Mouse (Mus musculus) C2C12 (cell line): Measurements from ENCODE around the gene Dda1. TPM values are rescaled to one million over a fixed set of nuclear protein-coding genes. Genes with fewer than 3 reads are reported as not detected.
A peak's percentile ranks its signal among the peaks of the same experiment; 100 is the strongest.

Experiments used
- H3K27me3 ChIP-seq: one replicate; pipeline ENCODE4 v1.6.1; 2011; ENCODE audit not compliant: control insufficient read depth, insufficient read depth, insufficient read length
- H3K36me3 ChIP-seq: one replicate; pipeline ENCODE4 v1.6.1; 2011; ENCODE audit not compliant: control insufficient read depth, insufficient read depth
- H3K4me3 ChIP-seq: one replicate; pipeline ENCODE4 v1.5.1; 2011; ENCODE audit warnings: mild to moderate bottlenecking, control low read depth; ENCODE audit not compliant: poor library complexity, insufficient read depth, severe bottlenecking
- H3K79me2 ChIP-seq: one replicate; pipeline ENCODE4 v1.6.1; 2011; ENCODE audit not compliant: control insufficient read depth, insufficient read depth
- H3K79me3 ChIP-seq: one replicate; pipeline ENCODE4 v1.6.1; 2011; ENCODE audit warnings: low read depth, control low read depth
- H3ac ChIP-seq: one replicate; pipeline ENCODE3; 2011; ENCODE audit warnings: low read depth; ENCODE audit not compliant: control insufficient read depth, insufficient read length
- CEBPB ChIP-seq: IDR thresholded peaks from one replicate; pipeline ENCODE4 v1.6.1; 2011; ENCODE audit warnings: low read depth, mild to moderate bottlenecking, control low read depth, moderate library complexity
- CTCF ChIP-seq: IDR thresholded peaks from one replicate; pipeline ENCODE4 v1.5.1; 2011; ENCODE audit not compliant: control insufficient read depth, insufficient read depth, insufficient read length
- FOSL1 ChIP-seq: IDR thresholded peaks from one replicate; pipeline ENCODE4 v1.8.0; 2011; ENCODE audit warnings: mild to moderate bottlenecking, low read length; ENCODE audit not compliant: poor library complexity, insufficient read depth, severe bottlenecking
- MAX ChIP-seq: IDR thresholded peaks from one replicate; pipeline ENCODE4 v1.6.1; 2011; ENCODE audit warnings: mild to moderate bottlenecking, control low read depth
- MYOD1 ChIP-seq: IDR thresholded peaks from one replicate; pipeline ENCODE4 v1.6.1; 2011; ENCODE audit warnings: low read depth; ENCODE audit not compliant: control insufficient read depth, insufficient read length
- MYOG ChIP-seq: IDR thresholded peaks from one replicate; pipeline ENCODE4 v1.6.1; 2011; ENCODE audit not compliant: control insufficient read depth, insufficient read length; ENCODE audit errors: extremely low read depth
- USF1 ChIP-seq: IDR thresholded peaks from one replicate; pipeline ENCODE4 v1.6.1; 2011; ENCODE audit warnings: low read depth, mild to moderate bottlenecking, control low read depth, moderate library complexity
- polyA plus RNA-seq: library from polyadenylated mRNA; unstranded; fragments of >200 nt; fragmentation: generic; extraction: Trizol; gene quantifications from one replicate; pipeline ENCODE4 v1.2.1, GENCODE M21; 2012; ENCODE audit warnings: missing spikeins

Dda1 gene
- polyA plus RNA-seq, 1 experiment: 104 TPM

DNA sequence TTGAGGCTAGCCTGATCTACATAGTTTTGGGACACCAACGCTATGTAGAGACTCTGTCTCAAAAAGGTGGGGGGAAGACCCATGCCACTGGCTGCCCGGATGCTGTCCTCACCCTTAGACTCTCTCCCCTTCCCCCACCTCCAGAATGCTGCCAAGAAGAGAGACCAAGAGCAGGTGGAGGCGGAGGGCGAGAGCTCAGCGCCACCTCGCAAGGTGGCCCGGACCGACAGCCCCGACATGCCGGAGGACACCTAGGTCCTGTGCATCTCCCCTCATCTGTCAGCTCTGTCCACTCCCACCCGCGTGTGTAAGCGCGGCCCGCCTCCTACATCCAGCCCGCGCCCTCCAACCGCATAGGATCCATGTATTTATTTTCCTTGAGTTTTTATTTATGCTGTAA is 5.3 kb downstream of the Dda1 start:
- Histone ChIP-seq H3K36me3 (peaks cover 29% of the 10 kb centered on the region), H3K79me2 (peaks cover 30% of the 10 kb centered on the region)

DNA sequence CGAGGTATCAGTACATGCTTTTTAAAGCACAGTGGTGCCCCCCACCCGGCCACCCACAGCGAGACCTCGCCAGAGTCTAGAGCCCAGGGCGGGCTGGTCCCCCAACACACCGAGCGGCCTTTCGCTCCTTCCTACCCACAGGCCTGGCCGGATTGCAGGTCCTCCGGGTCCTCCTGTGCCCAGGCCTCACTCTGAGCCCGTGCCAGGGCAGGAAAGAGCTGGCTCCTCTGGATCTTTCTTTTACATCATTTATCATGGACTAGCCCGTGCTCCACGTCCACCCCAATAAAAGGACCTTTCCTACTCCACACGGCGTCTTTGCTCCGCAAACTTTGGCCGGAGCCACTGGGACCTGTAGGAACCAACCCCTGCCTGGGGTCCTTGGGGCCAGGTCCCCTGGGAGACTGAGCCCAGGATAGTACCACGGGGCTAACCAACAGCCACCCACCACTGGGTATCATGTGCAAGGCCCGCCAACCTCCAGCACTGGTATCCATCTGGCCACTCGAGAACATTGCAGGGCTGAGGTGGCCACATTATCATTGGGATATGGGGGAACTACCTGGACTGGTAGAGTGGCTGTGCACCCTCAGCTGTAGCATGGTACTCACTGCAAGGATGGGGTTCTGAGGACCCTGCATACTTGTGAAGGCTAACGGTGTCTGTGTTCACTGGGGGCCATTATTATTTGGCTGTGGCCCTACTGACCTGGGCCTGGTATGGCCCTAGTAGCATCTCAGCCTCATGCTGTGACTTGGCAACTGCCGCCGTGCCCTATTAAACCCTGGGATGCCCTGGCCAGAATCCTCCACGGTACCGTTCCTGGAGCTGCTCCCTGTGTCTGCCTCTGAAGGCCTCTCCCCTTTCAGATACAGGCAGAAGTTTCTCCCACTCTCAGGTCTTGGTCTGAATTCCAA is 6.0 kb downstream of the Dda1 start:
- Histone ChIP-seq H3K27me3 (no peaks in the 10 kb centered on the region), H3K4me3 (no peak overlapping the region), H3K79me3 (peaks cover 10% of the 10 kb centered on the region), H3K79me2 (peaks cover 23% of the 10 kb centered on the region), H3ac (no peak overlapping the region), H3K36me3 (peaks cover 34% of the 10 kb centered on the region)
- TF ChIP-seq MYOG (no peak), CEBPB (no peak), CTCF (no peak), MAX (no peak), FOSL1 (no peak), MYOD1 (no peak), USF1 (no peak)

More for the DNA sequence above, 5.3 kb downstream of the Dda1 start:
- no peak for TF ChIP-seq MYOG
- TF ChIP-seq MAX: no peak
- peaks cover 17% of the 10 kb centered on the region for H3K79me3 ChIP-seq
- no peak overlapping the region for H3K4me3 ChIP-seq
- H3ac ChIP-seq: no peak overlapping the region
- no peaks in the 10 kb centered on the region for H3K27me3 ChIP-seq

DNA sequence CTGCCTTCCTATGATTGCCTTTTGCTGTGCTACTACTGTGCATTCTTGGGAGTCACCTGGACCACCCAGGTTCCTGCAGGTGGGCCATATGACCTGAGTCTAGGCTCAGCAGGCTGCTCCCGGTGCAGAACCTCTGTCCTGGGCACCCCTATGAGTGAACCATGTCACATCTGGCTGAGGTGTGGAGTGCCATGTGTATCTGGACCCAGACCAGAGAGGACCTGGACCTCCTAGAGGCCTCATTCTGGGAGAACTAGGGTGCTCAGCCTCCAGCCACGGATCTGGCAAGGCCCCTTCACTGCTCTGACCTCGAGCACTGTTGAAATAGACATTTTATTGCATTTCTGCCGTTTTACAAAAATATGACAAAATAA is 6.7 kb downstream of the Dda1 start:
- Histone ChIP-seq H3K79me3 (peaks cover 4% of the 10 kb centered on the region), H3K79me2 (peaks cover 17% of the 10 kb centered on the region), H3K36me3 (peaks cover 34% of the 10 kb centered on the region), H3K4me3 (no peak overlapping the region), H3K27me3 (no peaks in the 10 kb centered on the region), H3ac (no peak overlapping the region)
- TF ChIP-seq USF1: no peak
- no peak for TF ChIP-seq FOSL1
- TF ChIP-seq MYOD1: no peak
- TF ChIP-seq MAX: no peak

DNA sequence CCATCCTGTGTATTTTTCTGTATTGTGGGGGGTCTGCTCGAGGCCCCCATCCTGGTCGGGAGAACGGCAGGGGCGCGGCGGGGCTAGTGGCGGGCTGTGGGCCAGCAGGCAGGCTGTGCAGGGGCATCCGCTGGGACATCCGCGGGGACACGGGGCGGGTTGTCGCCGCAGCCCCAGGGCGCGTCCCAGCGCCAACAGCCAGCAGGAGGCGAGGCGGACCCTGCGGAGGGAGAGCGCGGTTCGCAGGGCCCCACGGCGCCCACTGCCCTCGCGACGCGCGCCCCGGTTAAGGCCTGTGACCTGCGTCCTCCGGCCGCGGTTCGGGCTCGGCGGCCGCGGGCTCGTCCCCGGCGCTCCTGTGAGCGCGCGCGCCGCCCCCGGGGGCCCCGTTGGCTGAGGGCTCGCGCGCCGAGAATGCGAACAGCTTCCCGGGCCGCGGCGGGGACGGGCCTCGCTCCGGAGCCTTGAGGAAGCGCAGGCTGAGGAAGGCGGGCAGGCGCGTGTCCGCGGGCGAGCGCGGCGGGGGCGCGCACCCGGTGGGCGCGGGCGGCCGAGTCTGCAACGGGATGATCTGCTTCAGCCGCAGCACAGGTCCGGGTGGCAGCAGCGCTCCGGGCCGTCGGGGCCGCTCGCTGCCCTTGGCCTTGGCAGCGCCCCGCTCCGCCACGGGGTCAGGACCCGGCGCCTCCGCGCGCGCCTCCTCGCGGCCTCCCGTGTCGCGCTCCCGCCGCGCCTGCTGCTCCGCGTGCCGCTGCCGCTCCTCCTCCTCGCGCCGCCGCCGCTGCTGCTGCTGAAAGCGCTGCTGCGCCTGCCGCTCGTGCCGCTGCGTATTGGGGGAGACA is 7.3 kb downstream of the Dda1 start:
- Histone ChIP-seq H3K27me3 (no peaks in the 10 kb centered on the region), H3ac (peak overlapping the region; percentile 82), H3K36me3 (peaks cover 33% of the 10 kb centered on the region), H3K79me2 (peaks cover 11% of the 10 kb centered on the region), H3K4me3 (peak overlapping the region; percentile 29), H3K79me3 (peaks cover 2% of the 10 kb centered on the region)
- TF ChIP-seq CTCF (peak; percentile 47), USF1 (no peak)

DNA sequence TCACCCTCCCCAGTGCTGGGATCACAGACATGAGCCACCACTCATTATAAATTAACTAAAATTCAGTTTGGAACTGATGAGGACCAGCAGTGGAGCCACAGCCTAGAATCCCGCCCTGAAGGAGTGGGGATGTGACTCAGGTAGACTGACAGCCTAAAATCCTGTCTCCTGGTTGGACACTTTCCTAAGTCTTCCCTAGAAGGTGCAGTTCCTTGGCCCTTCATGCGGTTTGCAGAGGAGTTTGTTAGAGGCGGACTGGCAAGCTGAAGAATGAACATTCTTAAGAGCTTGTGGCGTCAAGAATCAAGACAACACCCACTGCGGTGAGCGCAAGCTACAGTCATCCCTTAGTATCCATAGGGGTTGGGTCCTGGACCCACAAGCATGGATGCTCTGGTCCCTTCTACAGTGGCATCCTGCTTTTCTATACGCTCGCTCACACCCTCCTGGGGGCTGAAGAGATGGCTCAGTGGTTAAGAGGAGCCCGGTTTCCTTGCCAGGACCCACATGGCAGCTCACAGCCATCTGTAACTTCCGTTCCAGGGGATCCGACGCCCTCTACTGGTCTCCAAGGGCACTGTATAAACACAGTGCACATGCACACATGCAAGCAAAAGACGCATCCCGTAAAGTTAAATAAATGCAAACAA is 8.3 kb downstream of the Dda1 start:
- Histone ChIP-seq H3K4me3 (no peak overlapping the region), H3ac (peak overlapping the region; percentile 8), H3K27me3 (no peaks in the 10 kb centered on the region), H3K36me3 (peaks cover 25% of the 10 kb centered on the region), H3K79me3 (no peaks in the 10 kb centered on the region), H3K79me2 (peaks cover under 1% of the 10 kb centered on the region)
- TF ChIP-seq FOSL1 (no peak), MAX (peak; percentile 58), CTCF (peak; percentile 9)

DNA sequence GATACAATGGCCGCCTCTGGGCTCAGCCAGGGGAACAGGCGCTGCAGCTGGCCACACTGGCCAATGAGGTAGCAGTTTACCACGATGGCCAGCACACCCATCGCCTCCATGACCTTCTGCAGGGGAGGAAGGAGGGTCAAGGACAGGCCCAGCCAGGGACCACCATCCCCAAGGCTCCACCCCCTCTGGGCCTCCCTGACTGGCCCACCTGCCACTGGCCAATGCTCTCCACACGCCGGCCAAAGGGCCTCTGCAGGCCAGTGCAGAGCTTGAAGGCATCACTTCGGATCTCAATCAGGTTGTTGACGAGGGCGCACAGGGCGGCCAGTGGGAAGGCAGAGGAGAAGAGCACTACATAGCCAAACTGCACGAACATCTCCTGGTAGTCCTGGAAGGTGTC is 9.9 kb downstream of the Dda1 start:
- Histone ChIP-seq H3K36me3 (peaks cover 26% of the 10 kb centered on the region), H3ac (no peak overlapping the region)

More for the DNA sequence above, 9.9 kb downstream of the Dda1 start:
- no peaks in the 10 kb centered on the region for H3K27me3 ChIP-seq
- peaks cover 7% of the 10 kb centered on the region for H3K79me2 ChIP-seq
- no peak overlapping the region for H3K4me3 ChIP-seq
- no peaks in the 10 kb centered on the region for H3K79me3 ChIP-seq
- TF ChIP-seq USF1: no peak
- no peak for TF ChIP-seq FOSL1
- TF ChIP-seq MYOG: no peak
- no peak for TF ChIP-seq MAX
- TF ChIP-seq CEBPB: no peak
- no peak for TF ChIP-seq MYOD1
- no peak for TF ChIP-seq CTCF
